Mouse (Mus musculus) ES-E14 (cell line): Measurements from ENCODE around the gene Mast4.

Experiments used
- CHD2 ChIP-seq: IDR thresholded peaks from 2 replicates; pipeline ENCODE4 v1.6.1; 2014; ENCODE audit warnings: mild to moderate bottlenecking, low read depth, low read length, inconsistent platforms
- HCFC1 ChIP-seq: IDR thresholded peaks from 2 replicates; pipeline ENCODE4 v1.6.1; 2012; ENCODE audit warnings: low read length, inconsistent platforms, borderline replicate concordance; ENCODE audit not compliant: insufficient read depth
- MAFK ChIP-seq: IDR thresholded peaks from 2 replicates; pipeline ENCODE4 v1.6.1; 2014; ENCODE audit warnings: mild to moderate bottlenecking, low read depth, low read length, inconsistent platforms; ENCODE audit not compliant: insufficient read depth
- ZC3H11A ChIP-seq: IDR thresholded peaks from 2 replicates; pipeline ENCODE4 v1.6.1; 2012; ENCODE audit warnings: low read depth, mild to moderate bottlenecking, inconsistent platforms, low read length, borderline replicate concordance
- ZNF384 ChIP-seq: IDR thresholded peaks from 2 replicates; pipeline ENCODE4 v1.6.1; 2012; ENCODE audit warnings: low read depth, low read length, inconsistent platforms

DNA sequence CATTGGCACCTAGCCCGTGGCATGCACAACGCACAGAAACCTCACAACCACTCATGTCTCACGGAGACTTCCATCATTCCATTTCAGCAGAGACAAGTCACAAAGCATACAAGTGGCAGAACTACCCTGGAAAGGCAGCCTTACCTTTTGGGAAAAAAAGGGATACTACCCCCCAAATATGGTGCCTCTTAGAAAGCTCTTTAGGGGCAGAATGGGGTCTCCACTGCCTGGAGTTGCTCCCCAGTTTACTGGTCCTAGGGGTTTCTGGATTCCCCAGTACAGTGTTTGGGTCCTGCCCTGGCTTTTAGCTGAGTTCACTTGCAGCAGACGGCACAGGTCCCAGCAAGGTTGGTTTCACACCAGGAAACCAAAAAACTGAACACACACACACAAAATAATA lies 345.3 kb downstream of the Mast4 start:
- TF ChIP-seq HCFC1 (no peak), CHD2 (no peak), MAFK (no peak), ZC3H11A (no peak), ZNF384 (no peak)
